Mouse (Mus musculus): ENCODE results near the gene Wnt5b.

DNA sequence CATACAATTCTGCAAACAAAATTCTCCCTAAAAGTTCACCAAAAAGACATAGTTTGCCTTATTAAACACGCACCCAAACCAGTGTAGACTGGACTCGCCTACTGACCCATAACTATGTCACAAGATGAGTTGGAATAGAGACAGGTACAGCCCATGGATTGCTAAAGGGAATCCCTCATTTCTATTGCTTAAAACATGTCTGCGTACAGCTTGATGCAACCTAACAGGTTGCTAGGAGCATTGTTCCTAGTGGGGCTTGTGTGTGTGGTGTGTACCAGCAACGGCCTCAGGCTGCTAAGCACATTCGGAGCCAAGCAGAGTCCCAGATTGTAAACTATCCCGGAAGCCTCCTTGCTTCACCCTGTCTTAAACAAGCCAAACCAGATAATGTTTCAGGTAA, 127.5 kb downstream of the Wnt5b start:
- TF ChIP-seq POLR2A (IDR thresholded peaks at IDR 0.05; ENCODE audit: low read depth, low read length) (no peak), CTCF (IDR thresholded peaks at IDR 0.05; ENCODE audit: borderline replicate concordance, insufficient read depth, low read length) (no peak)

All from embryonic fibroblast, embryonic 13.5 days (primary cell).